Mouse (Mus musculus): Measurements from ENCODE around the gene Stox2. TPM values are rescaled to one million over a fixed set of nuclear protein-coding genes. Genes with fewer than 3 reads are reported as not detected.

Stox2 gene
- polyA plus RNA-seq, 1 experiment, result 0.01 TPM

GRCm38 (mm10) chr8:47412696-47413523 is 33.3 kb downstream of the Stox2 start:
- peaks cover 66% of the 10 kb centered on the region for H3K27me3 ChIP-seq (ENCODE audit: control insufficient read depth)
- no peak for TF ChIP-seq GATA1 (IDR thresholded peaks at IDR 0.05; ENCODE audit: low read length)
- TF ChIP-seq TAL1 (IDR thresholded peaks at IDR 0.05; ENCODE audit: low read length), result no peak
- no peaks in the 10 kb centered on the region for H3K9me3 ChIP-seq (ENCODE audit: control insufficient read depth, low read length)
- H3K4me1 ChIP-seq (ENCODE audit: control insufficient read depth), result no peaks in the 10 kb centered on the region
- peak overlapping the region; percentile 46 for H3K4me3 ChIP-seq (replicated peaks)
- H3K36me3 ChIP-seq (ENCODE audit: control insufficient read depth), result no peaks in the 10 kb centered on the region

GRCm38 (mm10) chr8:47411994-47412695 is 34.0 kb downstream of the Stox2 start:
- TF ChIP-seq GATA1 (IDR thresholded peaks at IDR 0.05; ENCODE audit: low read length) (no peak), TAL1 (IDR thresholded peaks at IDR 0.05; ENCODE audit: low read length) (no peak)
- Histone ChIP-seq H3K4me3 (replicated peaks) (peak overlapping the region; percentile 46), H3K27me3 (ENCODE audit: control insufficient read depth) (peaks cover 66% of the 10 kb centered on the region)

GRCm38 (mm10) chr8:47411321-47411720 is 34.8 kb downstream of the Stox2 start:
- TF ChIP-seq GATA1 (IDR thresholded peaks at IDR 0.05; ENCODE audit: low read length), result no peak
- TF ChIP-seq TAL1 (IDR thresholded peaks at IDR 0.05; ENCODE audit: low read length), result no peak
- Histone ChIP-seq H3K36me3 (ENCODE audit: control insufficient read depth) (no peaks in the 10 kb centered on the region), H3K4me1 (ENCODE audit: control insufficient read depth) (no peaks in the 10 kb centered on the region), H3K9me3 (ENCODE audit: control insufficient read depth, low read length) (0 out of 2 replicates have a peak, but pooled peaks cover 2% of the 10 kb centered on the region), H3K4me3 (replicated peaks) (no peak overlapping the region), H3K27me3 (ENCODE audit: control insufficient read depth) (peaks cover 66% of the 10 kb centered on the region)

More at GRCm38 (mm10) chr8:47411994-47412695, 34.0 kb downstream of the Stox2 start:
- 0 out of 2 replicates have a peak, but pooled peaks cover 2% of the 10 kb centered on the region for H3K9me3 ChIP-seq (ENCODE audit: control insufficient read depth, low read length)
- H3K36me3 ChIP-seq (ENCODE audit: control insufficient read depth), result no peaks in the 10 kb centered on the region
- no peaks in the 10 kb centered on the region for H3K4me1 ChIP-seq (ENCODE audit: control insufficient read depth)

- Histone ChIP-seq H3K9me3 (ENCODE audit: control insufficient read depth, low read length) (0 out of 2 replicates have a peak, but pooled peaks cover 2% of the 10 kb centered on the region), H3K4me3 (replicated peaks) (no peak overlapping the region), H3K4me1 (ENCODE audit: control insufficient read depth) (no peaks in the 10 kb centered on the region), H3K27me3 (ENCODE audit: control insufficient read depth) (peaks cover 56% of the 10 kb centered on the region), H3K36me3 (ENCODE audit: control insufficient read depth) (no peaks in the 10 kb centered on the region)
- TF ChIP-seq GATA1 (IDR thresholded peaks at IDR 0.05; ENCODE audit: low read length) (no peak), TAL1 (IDR thresholded peaks at IDR 0.05; ENCODE audit: low read length) (no peak)
Observed at GRCm38 (mm10) chr8:47409061-47409460, 37.1 kb downstream of the Stox2 start.

- H3K4me1 ChIP-seq (ENCODE audit: control insufficient read depth), result no peaks in the 10 kb centered on the region
- TF ChIP-seq TAL1 (IDR thresholded peaks at IDR 0.05; ENCODE audit: low read length) (no peak), GATA1 (IDR thresholded peaks at IDR 0.05; ENCODE audit: low read length) (no peak)
Observed at GRCm38 (mm10) chr8:47404852-47405251, 41.3 kb downstream of the Stox2 start.

GRCm38 (mm10) chr8:47392927-47393326 is 53.2 kb downstream of the Stox2 start:
- TF ChIP-seq TAL1 (IDR thresholded peaks at IDR 0.05; ENCODE audit: low read length) (no peak), GATA1 (IDR thresholded peaks at IDR 0.05; ENCODE audit: low read length) (no peak)

More at GRCm38 (mm10) chr8:47404852-47405251, 41.3 kb downstream of the Stox2 start:
- H3K9me3 ChIP-seq (ENCODE audit: control insufficient read depth, low read length), result peaks cover 3% of the 10 kb centered on the region; the same call in 1 of the 2 replicates
- H3K27me3 ChIP-seq (ENCODE audit: control insufficient read depth), result peaks cover 14% of the 10 kb centered on the region
- no peak overlapping the region for H3K4me3 ChIP-seq (replicated peaks)
- H3K36me3 ChIP-seq (ENCODE audit: control insufficient read depth), result no peaks in the 10 kb centered on the region

GRCm38 (mm10) chr8:47392290-47392689 is 53.9 kb downstream of the Stox2 start:
- Histone ChIP-seq H3K36me3 (ENCODE audit: control insufficient read depth) (no peaks in the 10 kb centered on the region), H3K4me3 (replicated peaks) (no peak overlapping the region), H3K9me3 (ENCODE audit: control insufficient read depth, low read length) (peaks cover 26% of the 10 kb centered on the region), H3K27me3 (ENCODE audit: control insufficient read depth) (no peaks in the 10 kb centered on the region), H3K4me1 (ENCODE audit: control insufficient read depth) (no peaks in the 10 kb centered on the region)
- TF ChIP-seq TAL1 (IDR thresholded peaks at IDR 0.05; ENCODE audit: low read length), result no peak
- no peak for TF ChIP-seq GATA1 (IDR thresholded peaks at IDR 0.05; ENCODE audit: low read length)

More at GRCm38 (mm10) chr8:47392927-47393326, 53.2 kb downstream of the Stox2 start:
- Histone ChIP-seq H3K4me3 (replicated peaks) (no peak overlapping the region), H3K9me3 (ENCODE audit: control insufficient read depth, low read length) (peaks cover 25% of the 10 kb centered on the region), H3K4me1 (ENCODE audit: control insufficient read depth) (no peaks in the 10 kb centered on the region), H3K27me3 (ENCODE audit: control insufficient read depth) (no peaks in the 10 kb centered on the region), H3K36me3 (ENCODE audit: control insufficient read depth) (no peaks in the 10 kb centered on the region)

- Histone ChIP-seq H3K9me3 (ENCODE audit: control insufficient read depth, low read length) (peaks cover 26% of the 10 kb centered on the region), H3K27me3 (ENCODE audit: control insufficient read depth) (no peaks in the 10 kb centered on the region), H3K36me3 (ENCODE audit: control insufficient read depth) (no peaks in the 10 kb centered on the region), H3K4me3 (replicated peaks) (no peak overlapping the region), H3K4me1 (ENCODE audit: control insufficient read depth) (no peaks in the 10 kb centered on the region)
- TF ChIP-seq GATA1 (IDR thresholded peaks at IDR 0.05; ENCODE audit: low read length), result no peak
- TF ChIP-seq TAL1 (IDR thresholded peaks at IDR 0.05; ENCODE audit: low read length), result no peak
Observed at GRCm38 (mm10) chr8:47391844-47392243, 54.3 kb downstream of the Stox2 start.

- Histone ChIP-seq H3K4me1 (ENCODE audit: control insufficient read depth) (no peaks in the 10 kb centered on the region), H3K4me3 (replicated peaks) (no peak overlapping the region), H3K36me3 (ENCODE audit: control insufficient read depth) (no peaks in the 10 kb centered on the region), H3K27me3 (ENCODE audit: control insufficient read depth) (no peaks in the 10 kb centered on the region), H3K9me3 (ENCODE audit: control insufficient read depth, low read length) (peaks cover 28% of the 10 kb centered on the region)
- TF ChIP-seq TAL1 (IDR thresholded peaks at IDR 0.05; ENCODE audit: low read length) (no peak), GATA1 (IDR thresholded peaks at IDR 0.05; ENCODE audit: low read length) (no peak)
Observed at GRCm38 (mm10) chr8:47389430-47389829, 56.7 kb downstream of the Stox2 start.

Data from erythroblast, embryonic 14.5 days (primary cell).